Mouse (Mus musculus): ENCODE data around the gene Ralgapa2. TPM values are rescaled to one million over a fixed set of nuclear protein-coding genes. Genes with fewer than 3 reads are reported as not detected.

Gene Ralgapa2
- total and polyA plus RNA-seq, 3 experiments: 5.6 to 10.3 (median 8.9) TPM

GRCm38 (mm10) chr2:146257609-146258008 is 254.5 kb downstream of the Ralgapa2 start:
- no peak for DNase-seq (ENCODE audit: extremely low read depth)
- Histone ChIP-seq H3K4me3 (replicated peaks in 1 of 3; ENCODE audit: low read depth in 2 of 3, low read length in 2 of 3, poor library complexity in 1 of 3) (no peak overlapping the region), H3K4me1 (ENCODE audit: control insufficient read depth in 1 of 2, insufficient read depth in 2 of 2) (peaks cover 26 to 90% of the 10 kb centered on the region in 2 experiments), H3K79me2 (replicated peaks; ENCODE audit: control insufficient read depth, extremely low read depth, insufficient read depth, poor library complexity, severe bottlenecking) (no peaks in the 10 kb centered on the region), H3K4me2 (ENCODE audit: insufficient read depth, low read depth, poor library complexity, severe bottlenecking) (no peak overlapping the region), H3K9me3 (replicated peaks; ENCODE audit: low read length) (no peaks in the 10 kb centered on the region), H3K27me3 (replicated peaks) (no peaks in the 10 kb centered on the region), H3K9ac (ENCODE audit: insufficient read depth, low read depth) (no peak overlapping the region), H3K36me3 (replicated peaks in 1 of 2; ENCODE audit: control insufficient read depth in 1 of 2, insufficient read depth in 1 of 2, low read length in 1 of 2) (peaks cover 0 to 25% of the 10 kb centered on the region in 2 experiments), H3K27ac (ENCODE audit: insufficient read depth, low read depth) (no peak overlapping the region)
- TF ChIP-seq RAD21 (IDR thresholded peaks at IDR 0.05; ENCODE audit: low read depth, low read length) (peak; percentile 17), E2F4 (IDR thresholded peaks at IDR 0.05; ENCODE audit: insufficient replicate concordance, low read depth, low read length) (no peak), SMC3 (IDR thresholded peaks at IDR 0.05; ENCODE audit: low read depth, low read length) (0 out of 2 replicates have a peak, but pooled peaks have one; percentile 16), CTCF (conservative IDR thresholded peaks at IDR 0.05 in 1 of 2, IDR thresholded peaks at IDR 0.05 in 1 of 2; ENCODE audit: low read depth in 2 of 2, low read length in 2 of 2) (peak in 1 of 2 experiments; percentile 29; a peak in 2 of 4 replicates)
- dilution Hi-C loops (cut with MboI; ENCODE audit: extremely low pct_ligation_motif_present, extremely low pct_unique_long_range_greater_than_20kb, low sequenced_read_pairs): no loop called here
- in situ Hi-C loops (cut with MboI; ENCODE audit: low pct_ligation_motif_present, low pct_unique_long_range_greater_than_20kb, low sequenced_read_pairs): no loop called here

GRCm38 (mm10) chr2:146257037-146257436 is 255.1 kb downstream of the Ralgapa2 start:
- Histone ChIP-seq H3K9ac (ENCODE audit: insufficient read depth, low read depth) (no peak overlapping the region), H3K9me3 (replicated peaks; ENCODE audit: low read length) (no peaks in the 10 kb centered on the region), H3K4me1 (ENCODE audit: control insufficient read depth in 1 of 2, insufficient read depth in 2 of 2) (peaks cover 28 to 90% of the 10 kb centered on the region in 2 experiments), H3K4me2 (ENCODE audit: insufficient read depth, low read depth, poor library complexity, severe bottlenecking) (no peak overlapping the region), H3K36me3 (replicated peaks in 1 of 2; ENCODE audit: control insufficient read depth in 1 of 2, insufficient read depth in 1 of 2, low read length in 1 of 2) (peaks cover 0 to 28% of the 10 kb centered on the region in 2 experiments), H3K4me3 (replicated peaks in 1 of 3; ENCODE audit: low read depth in 2 of 3, low read length in 2 of 3, poor library complexity in 1 of 3) (no peak overlapping the region), H3K27me3 (replicated peaks) (no peaks in the 10 kb centered on the region), H3K79me2 (replicated peaks; ENCODE audit: control insufficient read depth, extremely low read depth, insufficient read depth, poor library complexity, severe bottlenecking) (no peaks in the 10 kb centered on the region), H3K27ac (ENCODE audit: insufficient read depth, low read depth) (no peak overlapping the region)
- in situ Hi-C loops (cut with MboI; ENCODE audit: low pct_ligation_motif_present, low pct_unique_long_range_greater_than_20kb, low sequenced_read_pairs): no loop called here
- DNase-seq (ENCODE audit: extremely low read depth): no peak
- TF ChIP-seq RCOR1 (conservative IDR thresholded peaks at IDR 0.05; ENCODE audit: low read depth, low read length) (no peak), ZNF384 (IDR thresholded peaks at IDR 0.05; ENCODE audit: low read depth, low read length) (peak; percentile 73; the same call in 1 of the 2 replicates), CHD2 (IDR thresholded peaks at IDR 0.05; ENCODE audit: low read length) (no peak), HCFC1 (IDR thresholded peaks at IDR 0.05; ENCODE audit: low read depth, low read length) (no peak), BHLHE40 (IDR thresholded peaks at IDR 0.05; ENCODE audit: low read depth, low read length) (peak; percentile 30; the same call in 1 of the 2 replicates), EP300 (IDR thresholded peaks at IDR 0.05; ENCODE audit: low read length) (peak; percentile 15; the same call in 1 of the 2 replicates), JUN (IDR thresholded peaks at IDR 0.05; ENCODE audit: insufficient read depth, low read depth, low read length) (peak; percentile 35), IRF4 (IDR thresholded peaks at IDR 0.05; ENCODE audit: low read depth, low read length) (no peak), ETS1 (conservative IDR thresholded peaks at IDR 0.05; ENCODE audit: low read depth, low read length) (peak; percentile 74), MAZ (IDR thresholded peaks at IDR 0.05; ENCODE audit: low read depth, low read length) (0 out of 2 replicates have a peak, but pooled peaks have one; percentile 48)
- dilution Hi-C loops (cut with MboI; ENCODE audit: extremely low pct_ligation_motif_present, extremely low pct_unique_long_range_greater_than_20kb, low sequenced_read_pairs): no loop called here
